Mouse (Mus musculus): Measurements from ENCODE around the gene Gpkow. TPM values are rescaled to one million over a fixed set of nuclear protein-coding genes. Genes with fewer than 3 reads are reported as not detected.

Gpkow gene
- polyA plus RNA-seq, 1 experiment from 2014 or later = 18.5 TPM

DNA sequence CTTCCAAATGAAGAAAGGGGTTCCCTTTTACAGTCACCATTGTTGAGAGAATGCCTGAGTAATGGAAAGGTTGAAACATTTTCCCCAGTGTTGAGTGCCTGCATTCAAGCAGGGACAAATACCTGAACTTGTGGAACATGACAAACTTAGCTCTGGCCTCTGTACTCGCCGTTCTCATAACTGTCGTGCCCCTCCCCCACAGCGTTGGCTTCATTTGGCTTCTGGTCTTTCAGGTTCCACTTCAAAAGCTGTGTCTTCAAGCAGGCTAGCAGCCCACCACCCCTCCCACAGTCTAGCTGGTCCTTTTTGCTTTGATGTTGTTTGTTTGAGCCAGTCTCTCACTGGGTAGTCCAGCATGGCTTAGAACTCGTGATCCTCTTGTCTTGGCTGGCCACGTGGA is 24.2 kb upstream of the Gpkow start:
- no peak overlapping the region for H3K9ac ChIP-seq (ENCODE audit: low read length)
- H3K9me3 ChIP-seq (ENCODE audit: control insufficient read depth, low read length) = no peaks in the 10 kb centered on the region
- H3K27me3 ChIP-seq (ENCODE audit: control insufficient read depth, insufficient read depth, low read length) = no peaks in the 10 kb centered on the region
- H3K4me3 ChIP-seq (ENCODE audit: low read depth, low read length) = no peak overlapping the region
- no peaks in the 10 kb centered on the region for H3K36me3 ChIP-seq (ENCODE audit: control insufficient read depth, insufficient read depth, low read length)
- H3K4me2 ChIP-seq (replicated peaks; ENCODE audit: low read depth) = no peak overlapping the region
- ATAC-seq (ENCODE audit: low FRiP score, low TSS enrichment) (no peak), DNase-seq (ENCODE audit: low spot score) (peak; percentile 22)
- H3K4me1 ChIP-seq (replicated peaks; ENCODE audit: control insufficient read depth, insufficient read depth) = no peaks in the 10 kb centered on the region
- 36% methylated on average over 6 of the region's 6 CpGs for WGBS
- H3K27ac ChIP-seq (replicated peaks) = no peak overlapping the region
- TF ChIP-seq EP300 (optimal IDR thresholded peaks at IDR 0.05) (no peak), CTCF (IDR thresholded peaks at IDR 0.05; ENCODE audit: low read depth) (no peak)

DNA sequence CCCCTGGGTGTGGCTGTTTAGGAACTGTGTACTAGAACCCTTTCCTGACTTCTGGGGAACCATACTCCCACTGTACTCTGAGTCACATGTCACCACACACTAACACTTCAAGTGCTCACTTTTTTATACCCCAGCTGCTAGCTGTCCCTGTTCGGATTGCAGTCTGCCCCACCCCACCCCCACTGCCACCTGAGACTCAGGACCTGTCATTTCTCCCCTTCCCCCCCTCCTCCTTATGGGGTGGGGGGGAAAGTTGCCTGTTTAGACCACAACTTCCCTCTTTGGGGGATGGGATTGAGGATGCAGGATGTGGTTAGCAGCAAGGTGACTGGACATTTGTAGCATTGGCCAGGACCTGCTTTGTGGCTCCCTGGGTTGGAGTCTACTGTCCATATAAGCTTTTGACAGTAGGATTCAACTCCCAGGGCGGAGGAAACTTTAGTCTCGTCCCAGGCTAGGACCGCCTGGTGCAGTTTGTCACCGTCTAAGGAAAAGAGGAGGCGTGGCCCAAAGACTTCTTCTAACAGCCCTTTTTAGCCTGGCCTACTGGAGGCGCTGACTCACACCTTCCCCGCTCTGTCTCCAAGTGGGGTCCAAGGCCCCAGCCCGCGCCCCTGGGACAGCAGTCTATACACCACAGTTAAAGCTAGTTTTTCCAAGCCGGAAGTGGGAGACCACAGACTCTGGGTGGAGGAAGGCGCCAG is 23.2 kb upstream of the Gpkow start:
- peak overlapping the region; percentile 49 for H3K4me2 ChIP-seq (replicated peaks; ENCODE audit: low read depth)
- H3K27me3 ChIP-seq (ENCODE audit: control insufficient read depth, insufficient read depth, low read length) = no peaks in the 10 kb centered on the region
- no peak overlapping the region; the same call in 1 of the 2 replicates for H3K4me3 ChIP-seq (ENCODE audit: low read depth, low read length)
- DNase-seq (ENCODE audit: low spot score) (peak; percentile 57), ATAC-seq (ENCODE audit: low FRiP score, low TSS enrichment) (peak; percentile 52)
- TF ChIP-seq CTCF (IDR thresholded peaks at IDR 0.05; ENCODE audit: low read depth) (peak; percentile 22; the same call in 1 of the 2 replicates), EP300 (optimal IDR thresholded peaks at IDR 0.05) (no peak)
- no peaks in the 10 kb centered on the region for H3K9me3 ChIP-seq (ENCODE audit: control insufficient read depth, low read length)
- peak overlapping the region; percentile 83 for H3K27ac ChIP-seq (replicated peaks)
- 0 out of 2 replicates have a peak overlapping the region, but pooled peaks have one; percentile 13 for H3K9ac ChIP-seq (ENCODE audit: low read length)
- 17% methylated on average over 12 of the region's 12 CpGs for WGBS
- H3K4me1 ChIP-seq (replicated peaks; ENCODE audit: control insufficient read depth, insufficient read depth) = no peaks in the 10 kb centered on the region
- no peaks in the 10 kb centered on the region for H3K36me3 ChIP-seq (ENCODE audit: control insufficient read depth, insufficient read depth, low read length)

GRCm38 (mm10) chrX:7674284-7675000 is 22.5 kb upstream of the Gpkow start:
- Histone ChIP-seq H3K4me2 (replicated peaks; ENCODE audit: low read depth) (peak overlapping the region; percentile 49), H3K9ac (ENCODE audit: low read length) (0 out of 2 replicates have a peak overlapping the region, but pooled peaks have one; percentile 13), H3K27me3 (ENCODE audit: control insufficient read depth, insufficient read depth, low read length) (no peaks in the 10 kb centered on the region), H3K36me3 (ENCODE audit: control insufficient read depth, insufficient read depth, low read length) (no peaks in the 10 kb centered on the region), H3K4me3 (ENCODE audit: low read depth, low read length) (peak overlapping the region; percentile 21), H3K9me3 (ENCODE audit: control insufficient read depth, low read length) (no peaks in the 10 kb centered on the region), H3K27ac (replicated peaks) (peak overlapping the region; percentile 83), H3K4me1 (replicated peaks; ENCODE audit: control insufficient read depth, insufficient read depth) (no peaks in the 10 kb centered on the region)
- TF ChIP-seq CTCF (IDR thresholded peaks at IDR 0.05; ENCODE audit: low read depth) = no peak
- TF ChIP-seq EP300 (optimal IDR thresholded peaks at IDR 0.05) = no peak
- DNase-seq (ENCODE audit: low spot score) (peak; percentile 54), ATAC-seq (ENCODE audit: low FRiP score, low TSS enrichment) (peak; percentile 39)
- WGBS = 15% methylated on average over 28 of the region's 28 CpGs

GRCm38 (mm10) chrX:7675001-7675380 is 21.9 kb upstream of the Gpkow start:
- WGBS = 27% methylated on average over 10 of the region's 10 CpGs
- no peak for TF ChIP-seq CTCF (IDR thresholded peaks at IDR 0.05; ENCODE audit: low read depth)
- no peak for TF ChIP-seq EP300 (optimal IDR thresholded peaks at IDR 0.05)
- Histone ChIP-seq H3K27ac (replicated peaks) (peak overlapping the region; percentile 83), H3K4me2 (replicated peaks; ENCODE audit: low read depth) (peak overlapping the region; percentile 49), H3K36me3 (ENCODE audit: control insufficient read depth, insufficient read depth, low read length) (no peaks in the 10 kb centered on the region), H3K27me3 (ENCODE audit: control insufficient read depth, insufficient read depth, low read length) (no peaks in the 10 kb centered on the region), H3K4me1 (replicated peaks; ENCODE audit: control insufficient read depth, insufficient read depth) (no peaks in the 10 kb centered on the region), H3K4me3 (ENCODE audit: low read depth, low read length) (peak overlapping the region; percentile 21), H3K9me3 (ENCODE audit: control insufficient read depth, low read length) (no peaks in the 10 kb centered on the region), H3K9ac (ENCODE audit: low read length) (no peak overlapping the region)
- ATAC-seq (ENCODE audit: low FRiP score, low TSS enrichment) = peak; percentile 2; the same call in 1 of the 2 replicates
- DNase-seq (ENCODE audit: low spot score) = no peak

DNA sequence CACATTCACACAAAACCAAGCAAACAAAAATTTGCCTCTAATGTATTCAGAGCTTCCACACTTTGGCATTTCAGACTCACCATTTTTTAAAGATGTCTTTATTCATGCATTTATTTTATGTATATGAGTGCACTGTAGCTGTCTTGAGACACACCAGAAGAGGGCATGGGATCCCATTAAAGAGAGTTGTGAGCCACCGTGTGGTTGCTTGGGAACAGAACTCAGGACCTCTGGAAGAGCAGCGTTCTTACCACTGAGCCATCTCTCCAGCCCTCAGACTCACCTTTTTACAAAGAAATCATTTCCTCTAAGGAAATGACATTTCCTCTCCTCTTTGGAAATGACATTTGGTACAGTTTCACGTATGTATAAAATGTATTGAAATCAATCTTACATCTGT is 17.9 kb upstream of the Gpkow start:
- no peak for DNase-seq (ENCODE audit: low spot score)
- H3K9ac ChIP-seq (ENCODE audit: low read length) = no peak overlapping the region
- no peak for ATAC-seq (ENCODE audit: low FRiP score, low TSS enrichment)
- no peak overlapping the region for H3K4me3 ChIP-seq (ENCODE audit: low read depth, low read length)
- H3K36me3 ChIP-seq (ENCODE audit: control insufficient read depth, insufficient read depth, low read length) = no peaks in the 10 kb centered on the region
- no peak for TF ChIP-seq EP300 (optimal IDR thresholded peaks at IDR 0.05)
- TF ChIP-seq CTCF (IDR thresholded peaks at IDR 0.05; ENCODE audit: low read depth) = peak; percentile 41
- H3K4me1 ChIP-seq (replicated peaks; ENCODE audit: control insufficient read depth, insufficient read depth) = no peaks in the 10 kb centered on the region
- no peaks in the 10 kb centered on the region for H3K9me3 ChIP-seq (ENCODE audit: control insufficient read depth, low read length)
- no peak overlapping the region for H3K4me2 ChIP-seq (replicated peaks; ENCODE audit: low read depth)
- no peaks in the 10 kb centered on the region for H3K27me3 ChIP-seq (ENCODE audit: control insufficient read depth, insufficient read depth, low read length)
- WGBS = 24% methylated on average over 3 of the region's 3 CpGs
- H3K27ac ChIP-seq (replicated peaks) = no peak overlapping the region

Data from stomach, postnatal 0 days (tissue).